Mouse (Mus musculus) heart, postnatal 0 days (tissue): ENCODE data around the gene Mnt.

Experiments used
- CTCF ChIP-seq: IDR thresholded peaks from 2 replicates; pipeline ENCODE4 v1.5.1; 2016; ENCODE audit warnings: antibody characterized with exemption, control low read depth, low read depth
- EP300 ChIP-seq: IDR thresholded peaks from 2 replicates; pipeline ENCODE4 v1.6.1; 2016; ENCODE audit warnings: antibody characterized with exemption, low read depth

DNA sequence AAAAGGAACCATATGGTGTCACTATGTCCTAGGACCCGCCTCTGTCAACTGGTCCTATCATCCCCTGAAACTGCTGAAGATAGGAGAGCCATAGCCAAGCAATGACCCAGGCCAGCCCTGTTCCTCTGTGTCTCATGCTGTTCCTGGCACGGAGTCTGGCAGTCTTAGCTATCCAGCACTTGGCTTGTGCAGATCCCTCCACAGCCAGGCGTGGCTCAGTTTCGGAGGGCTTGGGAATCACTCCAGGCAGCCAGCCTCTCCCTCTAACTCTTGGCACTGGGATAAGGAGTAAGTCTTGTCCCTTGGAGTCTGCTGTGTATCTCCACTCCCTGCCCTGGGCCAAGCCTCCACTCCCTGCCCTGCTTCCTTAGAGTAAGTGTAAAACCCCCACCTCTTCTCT lies 35.9 kb downstream of the Mnt start:
- TF ChIP-seq EP300 (no peak), CTCF (no peak)
